Mouse (Mus musculus) layer of hippocampus, adult 8-10 months (tissue): ENCODE data around the gene Dhtkd1. TPM values are rescaled to one million over a fixed set of nuclear protein-coding genes. Genes with fewer than 3 reads are reported as not detected.
"Not testable (repeated sequence)": the region's sequence is repeated elsewhere in the genome, so short reads cannot be mapped to it uniquely, and the experiment has no call there.

Source experiments
- DNase-seq, 2 experiments: peaks; one replicate each; pipeline ENCODE4 v3.0.0; 2022; ENCODE audit warnings: low spot score in 2 of 2
- total RNA-seq, 4 experiments: library from RNA; stranded (reverse); gene quantifications; 2 replicates each; pipeline ENCODE4 v1.2.4; 2022

Gene Dhtkd1
- 10 to 100 TPM in 3 of 4 experiments, 1 to 10 TPM in 1; 6.9 to 12.3 (median 11.1) TPM for total RNA-seq

DNA sequence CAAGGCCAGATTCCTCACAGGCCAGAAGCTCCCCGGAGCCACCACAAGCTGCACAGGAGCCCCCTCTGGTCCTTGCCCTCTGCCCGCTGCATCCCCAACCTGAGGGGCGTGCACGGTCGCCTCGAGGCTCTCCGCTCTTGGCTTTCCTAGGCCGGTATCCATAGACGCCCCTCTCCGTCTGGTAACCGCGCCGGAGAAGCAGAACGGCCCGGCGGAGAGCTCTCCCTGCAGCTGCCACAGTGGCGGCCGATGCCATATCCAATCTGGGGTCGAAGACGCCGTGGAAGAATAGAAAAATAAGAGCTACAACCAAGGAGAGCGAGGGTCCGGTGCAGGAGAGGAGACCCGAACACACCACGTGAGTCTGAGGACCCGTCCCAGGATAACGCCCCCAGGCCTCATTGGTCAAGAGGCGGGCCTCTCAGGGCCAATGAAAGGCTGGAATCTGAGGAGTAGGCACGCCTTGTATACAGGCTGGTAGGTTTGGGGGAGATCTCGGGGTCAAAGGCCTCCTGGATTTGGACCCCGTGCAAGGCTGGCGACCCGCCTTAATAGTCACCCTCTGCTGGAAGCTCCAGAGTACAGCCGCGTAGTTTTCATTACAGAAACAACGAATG, at the start of gene Dhtkd1:
Gene Dhtkd1 (minus strand): TSS at position 377 of the 617 bp plus-strand sequence.
- peak; percentile 59 to 60 for DNase-seq

DNA sequence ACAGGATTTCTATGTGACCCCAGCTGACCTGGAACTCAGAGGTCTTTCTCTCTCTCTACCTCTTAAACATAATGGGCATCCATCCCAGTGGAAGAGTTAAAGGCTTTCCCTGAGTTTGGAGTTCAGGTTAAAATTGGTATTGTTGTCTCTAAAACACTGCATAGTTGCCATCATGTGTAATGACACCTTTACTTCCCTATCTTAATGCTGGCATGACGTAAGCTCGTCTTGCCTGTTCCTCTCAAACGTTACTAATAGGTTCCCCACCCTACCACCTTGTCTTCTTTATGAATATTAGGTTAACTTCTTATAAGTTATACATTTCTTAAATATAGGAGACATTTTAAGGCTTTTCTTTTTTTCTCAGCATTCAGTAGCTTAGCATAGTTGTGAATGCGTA, 34.9 kb upstream of the Dhtkd1 start:
- no peak for DNase-seq

DNA sequence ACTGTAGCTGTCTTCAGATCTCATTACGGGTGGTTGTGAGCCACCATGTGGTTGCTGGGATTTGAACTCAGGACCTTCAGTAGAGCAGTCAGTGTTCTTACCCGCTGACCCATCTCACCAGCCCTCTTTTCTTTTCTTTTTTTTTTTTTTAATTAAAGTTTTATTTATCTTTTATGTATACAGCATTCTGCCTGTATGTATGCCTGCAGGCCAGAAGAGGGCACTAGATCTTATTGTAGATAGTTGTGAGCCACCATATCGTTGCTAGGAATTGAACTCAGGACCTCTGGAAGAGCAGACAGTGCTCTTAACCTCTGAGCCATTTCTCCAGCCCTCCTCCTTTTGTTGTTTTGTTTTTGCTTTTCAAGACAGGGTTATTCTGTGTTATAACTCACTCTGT, 28.0 kb upstream of the Dhtkd1 start:
- DNase-seq: not testable (repeated sequence)

DNA sequence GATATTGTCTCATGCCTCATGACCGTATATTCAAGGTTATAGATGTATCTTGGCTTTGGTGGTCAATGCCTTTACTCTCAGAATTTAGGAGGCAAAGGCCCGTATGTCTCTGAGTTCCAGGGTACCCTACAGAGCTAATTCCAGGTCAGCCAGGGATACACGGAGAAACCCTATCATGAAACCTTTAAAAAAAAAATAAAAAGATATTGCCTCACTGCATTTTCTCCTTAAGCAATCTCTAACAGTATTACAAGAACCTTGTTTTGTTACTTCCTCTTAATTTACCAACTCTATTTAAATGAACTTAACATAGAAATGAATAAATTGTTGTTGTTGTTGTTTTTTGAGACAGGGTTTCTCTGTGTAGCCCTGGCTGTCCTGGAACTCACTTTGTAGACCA, 23.4 kb upstream of the Dhtkd1 start:
- no peak for DNase-seq

DNA sequence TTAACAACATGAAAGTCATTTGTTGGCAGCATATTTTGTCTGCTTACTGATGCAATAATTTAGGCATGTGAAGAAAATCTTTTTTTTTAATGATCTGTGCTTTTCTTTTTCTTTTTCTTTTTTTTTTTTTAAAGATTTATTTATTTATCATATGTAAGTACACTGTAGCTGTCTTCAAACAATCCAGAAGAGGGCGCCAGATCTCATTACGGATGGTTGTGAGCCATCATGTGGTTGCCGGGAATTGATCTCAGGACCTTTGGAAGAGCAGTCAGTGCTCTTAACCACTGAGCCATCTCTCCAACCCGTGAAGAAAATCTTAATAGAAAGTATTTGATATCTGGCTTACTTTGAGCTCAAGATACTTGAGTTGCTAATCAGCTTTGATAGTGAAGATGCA, 21.1 kb upstream of the Dhtkd1 start:
- DNase-seq: not testable (repeated sequence)

DNA sequence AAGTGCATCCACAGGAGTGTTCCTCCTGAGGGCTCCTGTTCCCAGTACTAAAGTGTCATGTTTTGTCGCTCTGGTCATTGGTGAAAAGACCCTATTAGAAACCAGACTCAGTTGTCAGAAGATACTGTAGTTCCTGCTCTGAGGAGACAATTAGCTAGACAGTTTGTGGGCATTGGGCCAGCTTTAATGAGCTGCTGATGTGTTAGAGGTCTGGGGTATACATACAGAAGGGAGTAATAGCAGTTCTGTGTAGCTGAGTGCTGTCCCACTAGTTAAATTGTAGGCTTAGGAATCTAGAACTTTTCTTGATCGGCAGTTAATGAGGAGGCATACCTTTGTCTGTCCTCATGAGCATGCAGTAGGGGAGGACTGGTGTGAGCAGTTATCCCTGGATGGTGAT, 19.7 kb upstream of the Dhtkd1 start:
- no peak for DNase-seq

DNA sequence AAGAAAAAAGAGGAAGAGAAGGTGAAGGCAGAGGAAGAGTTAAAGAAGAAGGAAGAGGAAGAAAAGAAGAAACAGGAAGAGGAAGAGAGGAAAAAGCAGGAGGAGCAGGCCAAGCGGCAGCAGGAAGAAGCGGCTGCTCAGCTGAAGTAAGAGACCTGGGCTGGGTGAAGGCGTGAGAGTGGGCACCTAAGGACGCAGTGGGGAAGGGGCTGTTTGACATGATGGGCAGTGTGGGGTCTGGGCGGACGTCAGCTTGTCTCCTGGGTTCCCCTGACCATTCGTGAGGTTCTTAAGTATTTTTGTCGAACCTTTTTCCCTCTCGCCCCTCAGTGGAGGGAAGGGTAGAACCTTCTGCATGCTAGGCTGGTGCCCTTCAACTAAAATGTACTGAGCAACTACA, 15.1 kb upstream of the Dhtkd1 start:
- DNase-seq: no peak

DNA sequence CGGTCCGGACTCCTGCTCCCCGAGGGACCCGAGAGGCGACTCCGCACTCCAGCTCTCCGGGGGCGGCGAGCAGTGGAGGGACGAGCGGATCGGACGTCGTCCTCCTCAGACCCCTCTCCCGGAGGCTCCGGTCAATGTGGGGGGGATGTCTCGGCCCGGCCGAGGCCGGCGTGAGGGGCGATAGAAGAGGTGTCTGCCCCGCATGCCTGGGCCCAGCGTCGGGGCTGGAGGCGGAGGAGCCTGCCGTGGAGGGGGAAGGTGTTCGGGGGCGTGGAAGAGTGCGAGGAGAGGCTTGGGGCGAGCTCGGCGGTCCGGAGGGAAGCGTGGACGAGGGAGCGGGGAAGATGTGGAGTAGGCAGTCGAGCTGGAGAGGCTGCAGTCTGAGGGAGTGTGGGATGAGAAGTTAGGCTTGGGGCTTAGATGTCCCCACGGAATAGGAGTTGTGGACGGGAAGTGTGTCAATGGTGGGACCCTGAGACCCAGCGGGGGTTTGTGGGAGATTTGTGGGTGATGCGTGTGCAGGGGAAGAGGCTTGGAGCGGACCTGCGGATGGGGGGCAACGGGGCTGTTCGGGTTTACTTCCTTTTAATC, 9.1 kb upstream of the Dhtkd1 start:
- DNase-seq: no peak

DNA sequence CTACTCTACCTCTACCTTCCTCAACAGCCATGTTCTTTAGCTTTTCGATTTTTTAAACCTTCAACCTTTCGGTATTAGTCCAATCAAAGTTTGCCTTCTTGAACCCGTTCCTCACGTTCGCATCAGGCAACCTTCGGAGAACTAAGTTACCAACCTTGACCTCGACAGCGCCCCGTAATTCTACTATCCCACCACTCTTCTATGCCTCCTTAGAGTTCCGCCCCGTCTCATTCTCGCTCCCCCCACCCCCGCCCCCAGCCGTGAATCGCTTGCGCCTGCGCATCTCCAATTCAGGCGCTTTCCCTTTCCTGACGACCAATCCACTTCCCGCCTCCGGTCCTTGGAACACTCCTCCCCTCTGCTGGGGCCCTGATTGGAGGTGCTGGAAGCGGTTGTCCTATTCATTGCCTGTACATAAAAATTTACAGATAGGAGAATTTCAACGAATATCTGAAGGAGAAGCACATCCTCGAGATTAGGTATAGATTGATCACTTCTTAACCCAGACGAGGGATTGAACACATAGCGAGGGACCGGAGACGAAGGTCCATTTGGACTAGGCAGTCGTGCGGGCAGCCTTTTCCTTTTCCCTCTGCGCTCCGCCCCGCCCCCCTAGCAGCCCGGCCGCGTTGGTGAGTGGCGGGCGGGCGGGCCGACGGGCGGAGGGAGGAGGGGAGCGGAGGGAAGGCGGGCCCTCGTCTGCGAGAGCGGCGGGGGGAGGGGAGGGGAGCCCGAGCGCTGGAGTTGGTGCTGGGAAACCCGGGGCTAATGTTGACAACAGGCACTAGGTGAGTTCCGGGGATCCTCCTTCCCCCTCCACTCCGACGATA, 8.4 kb upstream of the Dhtkd1 start, which contains the start of gene Upf2:
Gene Upf2 (plus strand): TSS at position 704 of the 830 bp plus-strand sequence.
- peak; percentile 92 to 95 for DNase-seq

DNA sequence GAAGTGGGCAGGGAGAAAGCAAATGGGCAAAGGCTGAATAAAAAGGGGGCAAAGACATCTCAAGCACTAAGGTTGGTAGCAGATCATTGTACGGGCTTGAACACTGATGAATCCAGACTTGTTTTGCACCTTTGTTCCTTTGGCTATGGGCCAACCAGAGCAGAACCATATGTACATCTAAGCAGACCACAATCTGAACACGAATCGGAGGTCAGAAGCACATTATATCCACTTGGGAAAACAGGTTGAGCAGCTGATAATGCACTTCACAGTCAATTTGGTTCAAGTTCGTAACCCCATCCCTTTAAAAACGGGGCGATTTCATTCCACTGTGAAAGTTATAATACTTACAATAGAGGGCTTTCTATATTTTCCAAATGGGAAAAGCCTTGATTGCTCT, 7.7 kb upstream of the Dhtkd1 start:
- DNase-seq: no peak

DNA sequence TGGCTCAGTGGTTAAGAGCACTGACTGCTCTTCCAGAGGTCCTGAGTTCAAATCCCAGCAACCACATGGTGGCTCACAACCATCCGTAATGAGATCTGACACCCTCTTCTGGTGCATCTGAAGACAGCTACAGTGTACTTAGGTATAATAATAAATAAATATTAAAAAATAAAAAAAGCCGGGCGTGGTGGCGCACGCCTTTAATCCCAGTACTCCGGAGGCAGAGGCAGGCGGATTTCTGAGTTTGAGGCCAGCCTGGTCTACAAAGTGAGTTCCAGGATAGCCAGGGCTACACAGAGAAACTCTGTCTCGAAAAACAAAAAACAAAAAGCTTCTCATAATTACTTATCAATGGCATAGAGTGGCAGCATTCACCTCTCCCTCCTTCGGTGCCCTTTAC, 7.2 kb upstream of the Dhtkd1 start:
- DNase-seq: not testable (repeated sequence)

DNA sequence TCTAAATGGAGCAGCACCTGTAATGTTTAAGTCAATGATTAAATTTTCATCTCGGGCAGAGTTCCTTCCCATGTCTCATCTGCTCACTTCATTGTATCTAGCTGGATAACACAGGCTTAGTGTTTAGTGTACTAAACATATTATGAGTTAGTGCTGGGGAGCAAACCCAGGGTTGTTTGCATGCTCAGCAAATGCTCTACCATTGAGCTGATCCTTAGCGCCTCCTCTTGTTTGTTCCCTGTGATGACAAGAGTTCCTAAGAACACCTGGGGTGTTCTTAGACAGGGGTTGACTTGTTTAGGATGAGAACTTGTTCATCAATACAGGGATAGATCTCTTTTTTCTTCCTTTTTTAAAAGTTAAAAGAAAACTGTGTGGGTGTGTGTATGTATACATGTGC, 6.4 kb upstream of the Dhtkd1 start:
- no peak for DNase-seq

DNA sequence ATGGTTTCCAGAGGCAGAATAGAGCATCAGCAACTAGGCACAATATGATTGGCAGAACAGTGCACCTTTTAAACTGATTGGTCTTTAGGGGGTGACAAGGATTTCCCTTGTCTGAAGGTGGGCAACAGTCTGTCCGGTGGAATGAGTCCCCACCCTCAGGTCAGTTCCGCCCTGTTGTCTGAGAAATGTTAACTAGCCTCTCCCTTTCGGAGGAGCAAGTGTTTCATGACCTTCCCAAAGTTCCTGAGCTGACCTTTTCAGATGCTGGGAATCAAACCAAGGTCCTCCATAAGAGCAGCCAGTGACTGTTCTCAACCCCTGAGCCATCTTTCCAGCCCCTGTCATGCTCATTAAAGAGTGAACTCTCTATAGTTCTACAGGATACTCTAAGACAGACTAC, 4.3 kb upstream of the Dhtkd1 start:
- DNase-seq: no peak

DNA sequence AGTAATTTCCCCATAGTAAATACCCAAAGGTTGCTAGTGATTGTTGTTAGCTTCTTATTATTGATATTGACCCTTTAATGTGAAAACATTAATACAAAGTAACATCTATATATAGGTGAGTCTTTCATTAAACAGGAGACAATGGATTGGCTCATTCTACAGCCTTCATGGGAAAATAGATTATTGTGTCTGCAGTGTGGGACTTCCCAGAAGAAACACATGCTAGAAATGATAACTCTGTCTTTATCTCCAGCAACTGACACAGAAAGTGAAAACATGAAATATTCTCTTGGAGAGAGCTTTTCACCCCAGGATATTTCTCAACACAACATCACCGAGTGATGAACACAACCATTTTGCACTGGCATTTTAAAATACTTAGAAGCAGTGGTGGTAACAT, 3.0 kb upstream of the Dhtkd1 start:
- DNase-seq: no peak

DNA sequence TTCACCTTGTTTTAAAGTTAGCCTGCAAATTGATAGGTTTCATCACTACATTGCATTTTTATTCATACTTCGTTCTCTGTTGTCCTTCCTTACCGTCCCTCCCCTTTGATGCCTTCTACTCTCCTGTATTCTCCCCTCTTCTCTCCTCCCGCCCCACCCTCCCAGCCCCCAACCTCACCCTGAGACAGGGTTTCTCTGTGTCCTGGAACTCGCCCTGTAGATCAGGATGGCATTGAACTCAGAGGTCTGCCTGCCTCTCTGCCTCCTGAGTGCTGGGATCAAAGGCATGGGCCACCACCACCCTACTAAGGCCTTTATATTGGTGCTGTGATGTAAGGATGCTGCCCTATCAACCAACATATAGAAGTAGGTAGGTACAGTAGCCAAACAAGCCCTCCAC, 479 bp upstream of the Dhtkd1 start:
- DNase-seq: no peak

DNA sequence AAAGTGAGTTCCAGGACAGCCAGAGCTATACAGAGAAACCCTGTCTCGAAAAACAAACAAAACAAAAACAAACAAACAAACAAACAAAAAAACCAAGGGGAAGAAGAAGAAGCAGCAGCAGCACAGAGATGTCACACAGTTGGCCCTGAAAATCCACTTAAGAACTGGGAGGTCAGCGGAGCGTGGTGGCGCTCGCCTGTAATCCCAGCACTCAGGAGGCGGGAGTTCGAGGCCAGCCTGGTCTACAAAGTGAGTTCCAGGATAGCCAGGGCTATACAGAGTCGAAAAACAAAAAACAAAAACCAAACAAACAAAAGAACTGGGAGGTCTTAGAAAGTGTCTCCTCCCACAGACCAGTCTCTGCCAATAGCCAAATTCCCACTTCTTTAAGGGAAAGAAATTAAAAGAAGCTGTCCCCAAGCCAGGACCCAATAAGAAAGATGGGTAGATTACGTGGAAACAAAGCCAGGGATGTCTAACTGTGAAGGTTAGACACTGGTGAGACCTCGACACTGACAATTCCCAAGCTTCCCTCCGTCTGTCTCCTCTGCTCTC, 654 bp downstream of the Dhtkd1 start:
- no peak for DNase-seq

DNA sequence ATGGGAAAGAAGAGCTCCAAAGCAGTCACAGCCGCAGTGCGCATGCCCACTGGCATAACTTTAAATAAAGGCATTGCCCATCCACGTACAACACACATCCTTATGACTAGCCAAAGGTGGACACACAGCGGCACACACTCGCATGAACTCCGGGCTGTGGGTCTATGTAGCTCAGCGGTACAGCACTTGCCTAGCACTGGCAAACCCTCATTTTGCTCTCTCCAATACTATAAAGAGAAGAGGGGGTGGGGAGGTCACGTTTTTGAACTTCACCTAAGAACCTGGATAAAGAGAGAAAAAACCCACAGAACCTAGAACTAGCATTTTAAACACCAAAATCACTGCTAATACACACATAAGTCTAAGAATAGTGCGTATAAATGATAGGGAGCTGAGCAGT, 1.7 kb downstream of the Dhtkd1 start:
- DNase-seq: no peak

DNA sequence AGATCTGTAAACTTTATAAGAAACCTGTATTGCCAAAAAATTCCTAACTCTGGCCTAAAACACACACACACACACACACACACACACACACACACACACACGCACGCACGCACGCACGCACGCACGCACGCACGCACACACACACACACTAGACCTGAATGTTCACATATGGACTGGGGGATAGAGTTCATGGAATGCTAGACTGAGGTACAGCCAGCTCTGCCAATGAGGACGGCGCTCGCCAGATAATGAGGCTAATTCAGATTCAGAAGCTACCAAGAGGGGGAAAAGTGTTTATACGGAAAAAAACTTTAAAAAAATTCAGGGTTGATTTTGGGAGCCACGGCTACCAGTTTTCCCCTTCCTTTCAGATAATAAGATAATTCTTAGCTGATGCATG, 2.7 kb downstream of the Dhtkd1 start:
- no peak for DNase-seq

DNA sequence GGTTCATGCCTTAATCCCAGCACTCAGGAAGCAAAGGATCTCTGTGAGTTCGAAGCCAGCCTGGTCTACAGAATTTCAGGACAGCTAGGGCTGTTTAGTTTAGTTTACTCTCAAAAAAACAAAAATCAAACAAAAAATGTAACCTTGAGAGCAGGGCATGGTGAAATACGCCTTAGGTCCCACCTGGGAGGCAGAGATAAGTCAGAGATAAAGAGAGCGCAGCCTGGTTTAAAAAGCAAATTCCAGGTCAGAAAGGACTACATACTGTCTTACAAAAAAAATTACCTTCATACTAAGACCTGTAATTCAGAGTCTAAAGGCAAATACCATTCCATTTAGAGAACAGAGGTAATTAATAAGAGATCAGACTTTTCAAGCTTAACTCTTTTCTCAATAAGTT, 3.3 kb downstream of the Dhtkd1 start:
- DNase-seq: no peak

DNA sequence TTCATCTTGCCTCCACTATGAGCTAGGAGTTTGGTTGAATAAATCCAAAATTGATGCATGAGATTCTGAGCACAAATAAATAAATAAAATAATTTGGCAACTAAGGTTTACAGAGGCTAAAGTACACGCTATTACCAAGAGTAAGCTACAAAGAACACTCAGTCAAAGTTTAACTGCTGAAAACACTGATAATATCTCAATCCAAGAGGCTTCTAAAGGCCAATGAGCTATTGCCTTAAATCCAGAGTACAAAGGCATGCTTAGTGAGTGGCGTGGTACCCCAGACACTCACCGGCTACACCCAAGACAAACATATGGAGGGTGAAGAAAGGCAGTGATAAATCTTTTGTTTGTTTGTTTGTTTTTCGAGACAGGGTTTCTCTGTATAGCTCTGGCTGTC, 6.0 kb downstream of the Dhtkd1 start:
- no peak for DNase-seq

DNA sequence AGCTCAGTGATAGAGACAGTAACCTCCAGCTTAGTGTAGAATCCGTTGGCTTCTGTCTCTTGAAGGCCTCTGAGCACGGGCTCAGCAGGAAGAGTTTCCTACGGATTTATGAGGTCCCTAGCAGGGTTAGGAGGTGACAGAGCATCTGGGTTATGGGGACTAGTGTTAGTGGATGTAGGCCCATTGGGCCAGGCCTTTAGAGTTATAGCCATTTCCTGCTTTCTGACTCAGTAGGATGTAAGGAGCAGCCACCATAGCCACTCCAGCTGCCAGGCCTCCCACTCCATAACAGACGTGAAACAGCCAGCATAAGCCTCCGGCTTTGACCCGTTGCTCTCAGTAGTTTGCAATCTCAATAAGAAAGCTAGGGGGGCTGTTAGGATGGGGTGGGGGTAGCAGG, 6.5 kb downstream of the Dhtkd1 start:
- no peak for DNase-seq

DNA sequence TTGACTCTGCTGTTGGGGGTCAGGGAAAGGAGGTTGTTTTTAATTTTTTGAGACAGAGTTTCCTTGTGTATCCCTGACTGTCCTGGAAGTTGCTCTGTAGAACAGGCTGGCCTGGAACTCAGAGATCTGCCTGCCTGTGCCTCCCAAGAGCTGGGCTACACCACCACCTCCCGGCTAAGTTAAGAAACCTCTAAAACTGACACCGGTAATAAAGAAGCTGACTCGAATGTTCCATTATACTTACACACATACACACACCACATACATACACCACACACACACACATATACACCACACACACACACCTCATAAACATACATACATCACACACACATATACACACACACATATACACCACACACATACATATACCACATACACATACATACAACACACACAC, 7.7 kb downstream of the Dhtkd1 start:
- DNase-seq: no peak
